Mouse (Mus musculus) spleen, adult 2 months (tissue): ENCODE results near the gene Tesk1. TPM values are rescaled to one million over a fixed set of nuclear protein-coding genes. Genes with fewer than 3 reads are reported as not detected.

ENCODE experiments used
- DNase-seq, 2 experiments: peaks; one replicate each; pipeline versions ENCODE4 v3.0.0 to v3.0.0-alpha.2; 2012 to 2021; ENCODE audit warnings: low spot score in 2 of 2, low read depth in 1 of 2
- H3K27ac ChIP-seq: fragments of 200-500 bp; 2 replicates; pipeline ENCODE4 v1.5.1; 2012; ENCODE audit warnings: low read length, inconsistent platforms; ENCODE audit not compliant: insufficient read depth
- H3K27me3 ChIP-seq: fragments of 200-500 bp; 2 replicates; pipeline ENCODE4 v1.6.1; 2012; ENCODE audit warnings: mild to moderate bottlenecking, moderate library complexity, low read length, inconsistent platforms; ENCODE audit not compliant: control insufficient read depth, insufficient read depth
- H3K36me3 ChIP-seq: fragments of 200-500 bp; 2 replicates; pipeline ENCODE4 v1.6.1; 2012; ENCODE audit warnings: mild to moderate bottlenecking, low read length, inconsistent platforms; ENCODE audit not compliant: control insufficient read depth, insufficient read depth
- H3K4me1 ChIP-seq: fragments of 200-500 bp; 2 replicates; pipeline ENCODE4 v1.6.1; 2011; ENCODE audit warnings: inconsistent platforms; ENCODE audit not compliant: control insufficient read depth, insufficient read depth, insufficient read length
- H3K4me3 ChIP-seq: fragments of 200-500 bp; 2 replicates; pipeline ENCODE4 v1.5.1; 2011; ENCODE audit warnings: mild to moderate bottlenecking, inconsistent platforms; ENCODE audit not compliant: insufficient read depth, insufficient read length; ENCODE audit errors: extremely low read depth
- CTCF ChIP-seq: fragments of 200-500 bp; IDR thresholded peaks from 2 replicates; pipeline ENCODE4 v1.5.1; 2011; ENCODE audit warnings: mild to moderate bottlenecking, inconsistent platforms; ENCODE audit not compliant: insufficient read depth, insufficient read length, insufficient replicate concordance; ENCODE audit errors: extremely low read depth
- POLR2A ChIP-seq: fragments of 200-500 bp; IDR thresholded peaks from 2 replicates; pipeline ENCODE4 v1.6.1; 2011; ENCODE audit warnings: low read depth, low read length, inconsistent platforms
- WGBS: fragments of 180-500 bp; shearing (Covaris S2); methylation state at CpG from one replicate; pipeline ENCODE4 v1.1.7; 2018; 5-methylcytosine and 5-hydroxymethylcytosine counted together
- polyA plus RNA-seq: library from polyadenylated mRNA; depleted of rRNA; stranded (reverse); fragments of >200 nt; gene quantifications from 2 replicates; pipeline ENCODE4 v1.2.3, GENCODE M21; 2012

Gene Tesk1
- polyA plus RNA-seq, 1 experiment: 49.6 TPM

DNA sequence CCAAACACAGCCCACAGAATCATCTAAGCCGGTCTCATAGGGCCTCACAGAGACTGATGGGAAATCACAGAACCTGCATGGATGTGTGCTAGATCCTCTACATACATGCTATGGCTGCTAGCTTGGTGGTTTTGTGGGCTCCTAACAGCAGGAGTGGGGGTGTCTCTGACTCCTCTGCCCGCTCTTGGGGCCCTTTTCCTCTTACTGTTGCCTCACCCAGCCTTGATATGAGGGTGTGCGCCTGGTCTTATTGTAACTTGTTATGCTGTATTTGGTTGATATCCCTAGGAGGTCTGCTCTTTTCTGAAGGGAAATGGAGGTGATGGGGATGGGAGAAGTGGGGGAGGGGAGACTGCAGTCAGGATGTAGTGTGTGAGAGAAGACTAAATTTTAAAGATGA is 47.9 kb downstream of the Tesk1 start:
- Histone ChIP-seq H3K27ac (no peak overlapping the region), H3K36me3 (no peaks in the 10 kb centered on the region), H3K4me1 (no peaks in the 10 kb centered on the region; the same call in 1 of the 2 replicates), H3K27me3 (no peaks in the 10 kb centered on the region), H3K4me3 (no peak overlapping the region)
- WGBS: 94% methylated on average over 3 of the region's 3 CpGs
- TF ChIP-seq POLR2A (no peak), CTCF (no peak)
- DNase-seq: no peak

DNA sequence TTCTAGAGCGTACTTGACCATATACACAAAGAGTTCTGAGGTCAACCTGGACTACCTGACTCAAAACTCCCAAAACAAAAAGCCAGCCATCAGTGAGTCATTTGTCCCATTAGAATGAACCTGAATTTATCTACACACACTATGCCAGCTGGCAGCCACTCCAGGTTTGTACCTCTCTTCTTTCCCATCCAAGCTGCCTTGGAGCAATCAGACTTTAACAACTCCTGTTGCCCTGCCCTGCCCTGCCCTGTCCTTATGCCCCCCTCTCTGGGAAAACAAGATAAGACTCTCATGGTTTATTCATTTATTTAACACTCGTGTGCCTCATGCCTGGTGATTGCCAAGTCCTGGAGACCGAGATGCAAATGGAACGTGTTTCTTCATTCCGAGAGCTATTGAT is 49.1 kb downstream of the Tesk1 start:
- Histone ChIP-seq H3K36me3 (no peaks in the 10 kb centered on the region), H3K4me1 (no peaks in the 10 kb centered on the region; the same call in 1 of the 2 replicates), H3K4me3 (no peak overlapping the region), H3K27ac (no peak overlapping the region), H3K27me3 (no peaks in the 10 kb centered on the region)
- no peak for DNase-seq
- 83% methylated on average over 5 of the region's 5 CpGs for WGBS
- TF ChIP-seq CTCF (no peak), POLR2A (no peak)

DNA sequence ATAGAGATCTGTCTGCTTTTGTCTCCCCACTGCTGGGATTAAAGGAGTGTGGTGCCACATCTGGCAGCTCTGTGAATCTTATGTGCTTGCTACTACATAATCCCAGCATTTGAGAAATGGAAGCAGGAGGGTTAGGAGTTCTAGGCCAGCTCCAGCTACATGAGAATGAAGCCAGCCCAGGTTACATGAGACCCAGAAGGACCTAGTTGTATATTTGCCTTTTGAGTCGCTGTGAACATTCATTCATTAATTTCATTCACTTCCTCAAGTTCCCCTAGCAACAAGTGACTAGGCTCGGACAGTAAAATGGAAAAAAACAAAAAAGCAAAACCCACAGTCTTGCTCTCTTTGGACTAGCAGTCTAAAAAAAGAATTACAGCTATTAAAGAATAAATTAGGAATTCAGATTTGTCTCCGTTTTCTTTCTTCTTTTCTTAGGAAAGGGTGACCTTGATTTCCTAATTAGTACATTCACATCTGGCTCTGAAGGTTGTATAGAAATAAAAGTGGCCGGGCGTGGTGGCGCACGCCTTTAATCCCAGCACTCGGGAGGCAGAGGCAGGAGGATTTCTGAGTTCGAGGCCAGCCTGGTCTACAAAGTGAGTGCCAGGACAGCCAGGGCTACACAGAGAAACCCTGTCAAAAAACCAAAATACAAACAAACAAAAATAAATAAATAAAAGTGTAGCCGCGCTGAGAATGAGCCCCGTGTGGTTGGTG is 50.5 kb downstream of the Tesk1 start:
- DNase-seq: peak in 1 of 2 experiments; percentile 50
- no peaks in the 10 kb centered on the region for H3K27me3 ChIP-seq
- no peaks in the 10 kb centered on the region; the same call in 1 of the 2 replicates for H3K4me1 ChIP-seq
- 30% methylated on average over 12 of the region's 12 CpGs for WGBS
- no peak for TF ChIP-seq POLR2A
- 0 out of 2 replicates have a peak, but pooled peaks cover 2% of the 10 kb centered on the region for H3K36me3 ChIP-seq
- H3K27ac ChIP-seq: peak overlapping the region; percentile 59
- H3K4me3 ChIP-seq: 0 out of 2 replicates have a peak overlapping the region, but pooled peaks have one; percentile 11

DNA sequence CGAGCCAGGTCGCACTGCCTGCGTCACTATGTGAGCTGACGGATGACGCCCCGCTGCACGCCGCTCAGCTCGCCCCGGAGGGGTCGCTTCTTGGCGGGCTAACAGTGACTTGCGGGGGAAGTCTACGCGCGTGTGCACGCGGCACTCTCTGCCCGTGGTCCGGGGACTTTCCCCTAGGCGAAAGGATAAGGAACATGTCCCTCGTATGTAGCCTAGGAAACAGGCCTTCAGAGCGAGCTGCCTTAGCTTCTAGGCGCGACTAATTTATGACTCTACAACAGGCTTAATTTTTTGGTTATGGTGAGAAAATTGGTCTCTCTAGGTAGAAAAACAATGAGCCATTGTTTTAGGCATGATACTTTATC is 51.1 kb downstream of the Tesk1 start, which contains the start of gene Ccdc107:
Ccdc107 (plus strand) TSS at position 80 of the 365 bp plus-strand sequence.
- under 1% methylated on average over 25 of the region's 25 CpGs for WGBS
- TF ChIP-seq POLR2A: no peak
- TF ChIP-seq CTCF: 0 out of 2 replicates have a peak, but pooled peaks have one; percentile 5
- peak within 1 kb of the TSS; percentile 98 for H3K4me3 ChIP-seq
- DNase-seq: peak; percentile 89 to 95
- peak within 1 kb of the TSS; percentile 94 for H3K27ac ChIP-seq
- H3K4me1 ChIP-seq: no peaks in the 10 kb centered on the region; the same call in 1 of the 2 replicates
- 0 out of 2 replicates have a peak, but pooled peaks cover 2% of the 10 kb centered on the region for H3K36me3 ChIP-seq
- no peaks in the 10 kb centered on the region for H3K27me3 ChIP-seq

DNA sequence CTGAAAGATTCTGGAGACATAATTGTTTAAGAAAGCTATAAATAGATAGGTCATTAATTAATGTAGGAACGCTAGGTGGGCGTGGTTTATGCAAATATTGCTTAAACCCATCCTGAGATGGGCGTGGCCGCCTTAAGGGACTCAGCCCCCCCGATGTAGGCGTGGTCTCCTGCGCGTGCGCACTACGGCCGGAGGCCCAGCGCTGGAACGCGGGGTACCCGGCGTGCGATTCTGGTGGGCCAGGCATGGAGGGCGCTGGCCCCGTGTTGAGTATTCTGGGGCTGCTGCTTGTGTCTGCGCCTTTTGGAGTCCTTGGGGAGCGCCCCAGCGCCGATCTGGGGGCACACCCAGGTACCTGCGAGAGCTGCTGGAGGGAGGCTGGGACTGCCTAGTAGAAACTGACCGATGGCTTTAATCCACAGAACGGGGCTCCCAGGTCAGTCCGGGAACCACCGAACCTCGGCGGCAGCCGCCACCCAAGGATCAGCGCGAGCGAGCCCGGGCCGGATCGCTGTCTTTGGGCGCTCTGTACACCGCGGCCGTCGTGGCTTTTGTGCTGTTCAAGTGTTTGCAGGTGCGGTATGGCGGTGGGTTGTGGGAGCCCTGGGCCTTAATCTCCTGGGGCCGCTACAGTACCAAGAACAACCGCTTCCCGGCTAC is 51.6 kb downstream of the Tesk1 start:
- Histone ChIP-seq H3K4me1 (peaks cover 2% of the 10 kb centered on the region; the same call in 1 of the 2 replicates), H3K27ac (peak overlapping the region; percentile 94), H3K4me3 (peak overlapping the region; percentile 98), H3K36me3 (0 out of 2 replicates have a peak, but pooled peaks cover 2% of the 10 kb centered on the region), H3K27me3 (no peaks in the 10 kb centered on the region)
- peak; percentile 90 to 95 for DNase-seq
- under 1% methylated on average over 47 of the region's 47 CpGs for WGBS
- TF ChIP-seq POLR2A (peak; percentile 82), CTCF (no peak)

DNA sequence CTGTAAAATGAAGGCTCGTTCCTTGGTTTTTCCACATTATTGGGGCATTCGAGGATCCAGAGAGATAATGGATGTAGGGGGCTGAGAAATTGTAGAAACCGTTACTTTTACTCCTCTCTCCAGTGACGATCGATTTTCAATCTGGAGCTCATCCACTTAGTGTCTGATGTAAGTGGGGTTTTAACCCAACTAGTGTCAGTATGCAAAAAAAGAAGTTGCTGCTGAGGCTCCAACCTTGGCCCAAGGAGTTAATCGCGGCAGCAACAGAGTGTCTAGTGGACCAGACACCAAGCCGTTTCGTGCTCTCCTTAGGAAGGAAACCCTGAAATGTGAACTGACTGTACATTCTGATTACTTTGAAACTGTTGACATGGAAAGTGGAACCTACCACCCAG is 52.1 kb downstream of the Tesk1 start:
- WGBS: 2% methylated on average over 9 of the region's 9 CpGs

More for the DNA sequence above, 52.1 kb downstream of the Tesk1 start:
- no peak for DNase-seq
- 0 out of 2 replicates have a peak, but pooled peaks cover 2% of the 10 kb centered on the region for H3K36me3 ChIP-seq
- H3K4me3 ChIP-seq: peak overlapping the region; percentile 98
- no peak for TF ChIP-seq POLR2A
- TF ChIP-seq CTCF: no peak
- no peaks in the 10 kb centered on the region for H3K27me3 ChIP-seq
- peaks cover 6% of the 10 kb centered on the region; the same call in 1 of the 2 replicates for H3K4me1 ChIP-seq
- H3K27ac ChIP-seq: peak overlapping the region; percentile 94
